23 mouse cellular contexts compared by ENCODE assay signal in genomic region chr6:18820246-18820645, GRCm38 (mm10). TPM values are rescaled to one million over a fixed set of nuclear protein-coding genes. Genes with fewer than 3 reads are reported as not detected.
"Had no signal": no experiment of that assay in that cellular context is flagged by ENCODE, and none has a peak within 500 bp of the region (broad histone marks: within the 10 kb centered on the region; RNA-seq: fewer than 3 reads in every experiment).

No protein-coding gene starts in this region.

- H3K27ac ChIP-seq: lung, embryonic 15.5 days; macrophage; midbrain, embryonic 13.5 days; midbrain, embryonic 15.5 days; neural tube, embryonic 12.5 days had no signal

- H3K9me3 ChIP-seq: lung, embryonic 15.5 days; megakaryocyte, embryonic 14.5 days; midbrain, embryonic 13.5 days; midbrain, embryonic 15.5 days; neural tube, embryonic 12.5 days had no signal

- H3K4me1 ChIP-seq: lung, embryonic 15.5 days; midbrain, embryonic 13.5 days; midbrain, embryonic 15.5 days; neural tube, embryonic 12.5 days had no signal

- ATAC-seq: lung, postnatal 0 days; midbrain, embryonic 13.5 days; midbrain, embryonic 15.5 days had no signal

- H3K4me2 ChIP-seq: lung, embryonic 15.5 days; midbrain, embryonic 11.5 days; midbrain, embryonic 13.5 days; midbrain, embryonic 15.5 days; neural tube, embryonic 12.5 days had no signal

- H3K36me3 ChIP-seq: lung, embryonic 15.5 days; midbrain, embryonic 13.5 days; midbrain, embryonic 15.5 days; neural tube, embryonic 12.5 days had no signal

- H3K27me3 ChIP-seq: lung, embryonic 15.5 days; megakaryocyte, embryonic 14.5 days; midbrain, embryonic 13.5 days; midbrain, embryonic 15.5 days; neural tube, embryonic 12.5 days had no signal

- H3K4me3 ChIP-seq: lung, embryonic 15.5 days; midbrain, embryonic 13.5 days; midbrain, embryonic 15.5 days; neural tube, embryonic 12.5 days had no signal

- DNase-seq: lung, adult 2 months; lung, postnatal 14 days; lung, postnatal 36 days; right cerebral cortex, adult 18-20 months; right cerebral cortex, postnatal 25 days; right cerebral cortex, postnatal 4 days; spleen, adult 18-20 months; thymus, adult 18-20 months; thymus, postnatal 14 days; thymus, postnatal 36 days had no signal

- H3K9ac ChIP-seq: lung, embryonic 15.5 days; midbrain, embryonic 13.5 days; midbrain, embryonic 15.5 days; neural tube, embryonic 12.5 days had no signal

RNA-seq across cellular contexts. Expression of gene Ankrd7, which starts 45.9 kb away (rescaled TPM):
- total RNA-seq: midbrain, postnatal 0 days; monocyte, adult 5-6 weeks; neutrophil, adult 5-6 weeks had no signal
- polyA plus RNA-seq: lung, adult 2 months; lung, postnatal 0 days; macrophage; midbrain, embryonic 11.5 days; midbrain, embryonic 13.5 days; midbrain, embryonic 15.5 days; neural tube, embryonic 14.5 days; small intestine, adult 2 months had no signal
